Mouse (Mus musculus): ENCODE data around the gene Jak2. TPM values are rescaled to one million over a fixed set of nuclear protein-coding genes. Genes with fewer than 3 reads are reported as not detected.

Jak2 gene
- polyA plus RNA-seq, 1 experiment from 2014 or later = 8.1 TPM

- no peak for DNase-seq (ENCODE audit: low spot score)
- WGBS = 47% methylated on average over 9 of the region's 9 CpGs
Observed at GRCm38 (mm10) chr19:29236658-29237385, 14.8 kb upstream of the Jak2 start.

GRCm38 (mm10) chr19:29238171-29238570 lies 13.5 kb upstream of the Jak2 start:
- WGBS = 33% methylated on average over 9 of the region's 9 CpGs
- Histone ChIP-seq H3K4me1 (peaks cover 41% of the 10 kb centered on the region), H3K9me3 (no peaks in the 10 kb centered on the region), H3K4me3 (no peak overlapping the region), H3K27me3 (ENCODE audit: insufficient read depth, poor library complexity, severe bottlenecking) (no peaks in the 10 kb centered on the region), H3K36me3 (no peaks in the 10 kb centered on the region), H3K27ac (no peak overlapping the region)
- no peak for DNase-seq (ENCODE audit: low spot score)

More at GRCm38 (mm10) chr19:29236658-29237385, 14.8 kb upstream of the Jak2 start:
- Histone ChIP-seq H3K4me1 (peaks cover 37% of the 10 kb centered on the region), H3K9me3 (no peaks in the 10 kb centered on the region), H3K27me3 (ENCODE audit: insufficient read depth, poor library complexity, severe bottlenecking) (no peaks in the 10 kb centered on the region), H3K27ac (peak overlapping the region; percentile 29; the same call in 1 of the 2 replicates), H3K36me3 (no peaks in the 10 kb centered on the region), H3K4me3 (no peak overlapping the region)

GRCm38 (mm10) chr19:29239513-29240235 lies 12.0 kb upstream of the Jak2 start:
- Histone ChIP-seq H3K9me3 (no peaks in the 10 kb centered on the region), H3K4me1 (peaks cover 41% of the 10 kb centered on the region), H3K36me3 (no peaks in the 10 kb centered on the region), H3K27ac (no peak overlapping the region; the same call in 1 of the 2 replicates), H3K27me3 (ENCODE audit: insufficient read depth, poor library complexity, severe bottlenecking) (no peaks in the 10 kb centered on the region), H3K4me3 (no peak overlapping the region)
- whole genome bisulfite sequencing = 64% methylated on average over 7 of the region's 7 CpGs
- DNase-seq (ENCODE audit: low spot score) = no peak

DNA sequence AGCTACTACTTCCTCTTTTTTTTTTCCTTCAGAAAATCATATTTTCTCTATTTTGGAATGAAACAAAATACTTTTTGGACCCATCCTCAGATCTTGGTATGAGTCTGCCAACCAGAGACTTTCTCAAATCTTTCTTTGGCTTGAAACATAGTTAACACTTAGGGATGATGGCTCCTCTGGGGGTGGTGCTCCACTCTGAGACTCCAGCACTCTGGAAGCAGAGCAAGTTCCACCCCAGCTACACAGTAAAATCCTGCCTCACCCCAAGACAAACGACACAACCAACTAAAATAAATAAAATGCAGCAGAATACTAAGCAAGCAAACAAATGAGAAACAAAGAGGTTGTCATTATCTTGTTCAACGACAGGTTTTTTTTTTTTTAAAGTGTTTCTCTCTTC lies 11.0 kb upstream of the Jak2 start:
- no peak overlapping the region for H3K4me3 ChIP-seq
- H3K9me3 ChIP-seq = no peaks in the 10 kb centered on the region
- H3K4me1 ChIP-seq = peaks cover 41% of the 10 kb centered on the region
- no peaks in the 10 kb centered on the region for H3K36me3 ChIP-seq
- WGBS = 59% methylated on average over 2 of the region's 2 CpGs
- no peak overlapping the region for H3K27ac ChIP-seq
- H3K27me3 ChIP-seq (ENCODE audit: insufficient read depth, poor library complexity, severe bottlenecking) = no peaks in the 10 kb centered on the region
- no peak for DNase-seq (ENCODE audit: low spot score)

DNA sequence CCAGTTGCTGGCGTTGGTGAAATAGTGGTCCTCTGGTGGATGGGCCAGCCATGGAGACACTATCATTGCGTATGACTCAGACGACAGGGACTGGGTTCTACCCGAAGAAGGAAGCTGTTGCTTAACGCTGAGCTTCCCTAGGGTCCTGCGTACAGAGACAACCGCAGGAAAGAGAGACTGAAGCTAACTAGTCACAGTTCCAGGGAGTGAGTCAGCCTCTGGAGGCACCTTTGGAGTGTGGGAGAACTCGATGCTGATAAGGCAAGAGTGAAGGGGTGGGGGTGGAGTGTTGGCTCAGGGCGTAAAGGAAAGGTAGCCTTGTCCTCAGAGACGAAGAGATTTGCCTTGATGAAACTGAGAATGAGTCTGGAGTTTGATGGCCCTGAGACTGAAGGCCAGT lies 10.0 kb upstream of the Jak2 start:
- 47% methylated on average over 10 of the region's 10 CpGs for WGBS
- no peak for DNase-seq (ENCODE audit: low spot score)
- H3K36me3 ChIP-seq = no peaks in the 10 kb centered on the region

GRCm38 (mm10) chr19:29249933-29250332 lies 1.7 kb upstream of the Jak2 start:
- Histone ChIP-seq H3K4me1 (peaks cover 31% of the 10 kb centered on the region), H3K9me3 (no peaks in the 10 kb centered on the region), H3K27me3 (ENCODE audit: insufficient read depth, poor library complexity, severe bottlenecking) (no peaks in the 10 kb centered on the region), H3K27ac (no peak overlapping the region), H3K4me3 (peak overlapping the region; percentile 89), H3K36me3 (no peaks in the 10 kb centered on the region)
- WGBS = 52% methylated on average over 4 of the region's 4 CpGs
- no peak for DNase-seq (ENCODE audit: low spot score)

More for the DNA sequence above, 10.0 kb upstream of the Jak2 start:
- Histone ChIP-seq H3K4me1 (peaks cover 41% of the 10 kb centered on the region), H3K27ac (no peak overlapping the region), H3K27me3 (ENCODE audit: insufficient read depth, poor library complexity, severe bottlenecking) (no peaks in the 10 kb centered on the region), H3K4me3 (no peak overlapping the region), H3K9me3 (no peaks in the 10 kb centered on the region)

DNA sequence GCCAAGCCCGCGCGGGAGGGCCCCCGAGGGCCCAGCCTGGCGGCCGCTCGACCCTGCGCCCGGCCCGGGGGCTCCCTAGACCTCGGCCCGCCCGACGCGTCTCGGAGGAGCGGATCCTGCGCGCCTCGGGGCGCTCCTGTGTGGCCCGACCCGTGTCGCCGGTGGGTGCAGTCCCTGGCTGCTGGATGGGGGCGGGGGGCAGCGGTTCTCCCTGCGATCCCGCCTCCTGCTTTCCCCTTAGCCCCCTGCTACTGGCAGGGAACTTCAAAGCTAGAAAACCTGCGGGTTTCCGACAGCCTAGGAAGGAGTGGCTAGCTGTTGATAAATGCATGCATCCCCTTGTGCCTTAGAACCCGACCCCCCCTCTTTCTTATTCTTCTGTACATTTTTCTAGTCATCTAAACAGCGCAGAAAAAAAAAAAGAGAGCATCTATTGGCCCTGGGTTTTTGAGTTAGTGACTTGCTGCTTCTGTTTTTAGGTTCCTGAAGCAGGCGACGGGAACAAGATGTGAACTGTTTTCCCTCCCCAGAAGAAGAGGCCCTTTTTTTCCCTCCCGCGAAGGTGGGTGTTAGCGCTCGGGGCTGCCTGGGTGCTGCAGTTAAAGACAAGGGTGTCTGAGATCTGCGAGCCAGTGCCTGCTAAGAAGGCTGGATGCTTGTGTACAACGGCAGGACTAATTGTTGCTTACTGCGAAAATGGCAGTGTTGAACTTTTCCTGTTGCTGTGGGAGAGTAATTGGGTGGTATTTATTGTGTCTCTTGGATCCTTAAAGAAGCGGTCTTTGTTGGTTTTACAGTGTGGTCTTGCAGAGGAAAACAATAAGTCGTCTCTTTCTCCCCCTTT lies 552 bp downstream of the Jak2 start:
- Histone ChIP-seq H3K27ac (peak overlapping the region; percentile 97), H3K4me1 (peaks cover 31% of the 10 kb centered on the region), H3K27me3 (ENCODE audit: insufficient read depth, poor library complexity, severe bottlenecking) (no peaks in the 10 kb centered on the region), H3K4me3 (peak overlapping the region; percentile 89), H3K9me3 (no peaks in the 10 kb centered on the region), H3K36me3 (no peaks in the 10 kb centered on the region)
- 1% methylated on average over 43 of the region's 44 CpGs for WGBS
- peak; percentile 78 for DNase-seq (ENCODE audit: low spot score)

DNA sequence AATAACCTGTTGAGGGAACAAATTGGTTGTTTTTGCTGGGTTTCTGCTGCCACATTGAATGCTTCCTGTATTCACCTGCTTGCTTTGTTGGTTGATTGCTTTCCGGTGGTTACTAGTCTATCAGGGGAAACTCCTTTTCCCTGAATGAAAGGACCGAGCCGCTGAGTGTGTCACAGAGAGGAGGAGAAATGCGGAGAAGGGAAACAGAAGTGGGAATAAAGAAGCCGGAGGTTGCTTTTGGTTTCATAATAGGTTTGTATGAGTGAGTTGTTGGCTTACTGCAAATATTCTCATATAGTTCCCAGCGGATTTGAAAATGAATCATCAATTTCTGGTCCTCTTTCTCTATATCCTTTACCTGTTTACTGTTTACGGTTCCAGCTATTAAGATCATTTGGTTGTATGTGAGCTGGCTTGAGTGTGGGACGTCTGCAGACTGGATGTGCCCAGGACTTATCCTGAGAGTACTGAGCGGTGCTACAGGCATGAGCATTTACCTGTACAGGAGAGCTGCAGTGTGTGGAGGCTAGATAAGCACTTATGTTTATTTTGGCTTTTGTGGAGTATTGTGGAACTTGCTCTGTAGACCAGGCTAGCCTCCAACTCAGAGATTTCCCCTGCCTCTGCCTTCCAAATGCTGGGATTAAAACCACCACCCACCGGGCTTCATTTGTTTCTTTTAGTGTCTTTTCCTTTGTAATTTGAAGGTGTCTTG lies 1.4 kb downstream of the Jak2 start:
- Histone ChIP-seq H3K9me3 (no peaks in the 10 kb centered on the region), H3K4me1 (peaks cover 31% of the 10 kb centered on the region), H3K4me3 (peak overlapping the region; percentile 89), H3K36me3 (no peaks in the 10 kb centered on the region), H3K27ac (peak overlapping the region; percentile 97), H3K27me3 (ENCODE audit: insufficient read depth, poor library complexity, severe bottlenecking) (no peaks in the 10 kb centered on the region)
- no peak for DNase-seq (ENCODE audit: low spot score)
- 25% methylated on average over 10 of the region's 10 CpGs for WGBS

- peak; percentile 94 for DNase-seq (ENCODE audit: low spot score)
- Histone ChIP-seq H3K4me1 (peaks cover 31% of the 10 kb centered on the region), H3K27ac (peak overlapping the region; percentile 69), H3K4me3 (peak overlapping the region; percentile 89), H3K9me3 (no peaks in the 10 kb centered on the region), H3K36me3 (no peaks in the 10 kb centered on the region), H3K27me3 (ENCODE audit: insufficient read depth, poor library complexity, severe bottlenecking) (no peaks in the 10 kb centered on the region)
- 4% methylated on average over 9 of the region's 9 CpGs for WGBS
Observed at GRCm38 (mm10) chr19:29253728-29254127, 2.1 kb downstream of the Jak2 start.

DNA sequence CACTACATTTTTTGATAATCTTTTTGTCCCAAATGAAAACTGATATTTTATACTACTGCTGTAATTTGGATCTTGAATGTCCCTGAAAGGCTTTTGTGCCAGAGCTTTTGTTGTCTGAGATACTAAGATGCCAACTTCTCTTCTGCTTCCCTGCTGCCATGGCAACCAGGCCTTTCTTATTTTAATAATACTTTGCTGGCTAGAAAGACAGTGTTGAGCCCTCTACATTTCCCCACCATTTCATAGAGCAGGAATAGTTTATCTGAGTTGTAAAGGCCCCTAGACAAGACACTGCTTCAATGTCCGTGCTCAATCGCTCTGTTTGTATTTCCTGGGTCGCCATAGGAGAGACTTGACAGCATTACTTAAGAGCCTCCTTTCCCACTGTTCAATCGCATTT lies 3.0 kb downstream of the Jak2 start:
- no peaks in the 10 kb centered on the region for H3K36me3 ChIP-seq
- H3K4me3 ChIP-seq = no peak overlapping the region
- no peak for DNase-seq (ENCODE audit: low spot score)
- H3K9me3 ChIP-seq = no peaks in the 10 kb centered on the region
- no peak overlapping the region for H3K27ac ChIP-seq
- H3K27me3 ChIP-seq (ENCODE audit: insufficient read depth, poor library complexity, severe bottlenecking) = no peaks in the 10 kb centered on the region
- 60% methylated on average over 4 of the region's 4 CpGs for WGBS
- peaks cover 27% of the 10 kb centered on the region for H3K4me1 ChIP-seq

- Histone ChIP-seq H3K36me3 (no peaks in the 10 kb centered on the region), H3K4me1 (peaks cover 19% of the 10 kb centered on the region; the same call in 1 of the 2 replicates), H3K4me3 (no peak overlapping the region), H3K27me3 (ENCODE audit: insufficient read depth, poor library complexity, severe bottlenecking) (no peaks in the 10 kb centered on the region), H3K9me3 (no peaks in the 10 kb centered on the region), H3K27ac (no peak overlapping the region)
- DNase-seq (ENCODE audit: low spot score) = no peak
- WGBS = 89% methylated on average over 7 of the region's 7 CpGs
Observed at GRCm38 (mm10) chr19:29255327-29256027, 3.8 kb downstream of the Jak2 start.

DNA sequence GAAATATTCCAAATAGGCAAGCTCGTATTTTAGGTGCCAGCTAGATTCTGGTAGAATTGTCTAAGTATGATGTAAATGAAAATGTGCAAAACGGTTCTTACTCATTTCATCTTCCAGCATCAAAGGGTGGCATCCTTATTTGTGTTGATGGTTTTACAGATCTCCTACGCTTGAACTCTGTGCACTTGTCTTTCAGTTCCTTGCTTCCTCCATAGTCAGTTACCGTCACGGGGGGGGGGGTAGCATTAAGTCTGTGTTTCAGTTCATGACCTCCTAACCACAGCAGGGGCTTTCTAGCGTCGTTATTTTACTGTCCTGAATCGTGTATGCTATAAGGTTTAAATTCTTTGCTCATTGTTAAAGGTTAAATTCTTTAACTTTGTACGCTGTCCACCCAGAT lies 10.0 kb downstream of the Jak2 start:
- Histone ChIP-seq H3K4me3 (no peak overlapping the region), H3K9me3 (no peaks in the 10 kb centered on the region), H3K27me3 (ENCODE audit: insufficient read depth, poor library complexity, severe bottlenecking) (no peaks in the 10 kb centered on the region), H3K36me3 (peaks cover 14% of the 10 kb centered on the region), H3K4me1 (peaks cover 4% of the 10 kb centered on the region; the same call in 1 of the 2 replicates), H3K27ac (no peak overlapping the region)
- WGBS = 86% methylated on average over 9 of the region's 9 CpGs
- no peak for DNase-seq (ENCODE audit: low spot score)

All from heart, embryonic 10.5 days (tissue).